Mouse (Mus musculus) liver, embryonic 14.5 days (tissue): ENCODE measurements around the gene Traf5. TPM values are rescaled to one million over a fixed set of nuclear protein-coding genes. Genes with fewer than 3 reads are reported as not detected.

Source experiments
- ATAC-seq: fragments of 200-750 bp; cut with Nextera tagmentation; 2 replicates; pipeline ENCODE4 v1.8.0; 2017; ENCODE audit warnings: moderate number of reproducible peaks, mild to moderate bottlenecking, moderate library complexity; ENCODE audit not compliant: insufficient read depth
- DNase-seq, 3 experiments: peaks; one replicate each; pipeline ENCODE4 v3.0.0-alpha.2; 2012 to 2013; ENCODE audit warnings: low read depth in 3 of 3, low spot score in 3 of 3
- H3K27ac ChIP-seq: fragments of 300-500 bp; sonication (generic); 2 replicates; pipeline ENCODE4 v1.5.1; 2014; ENCODE audit warnings: moderate library complexity, mild to moderate bottlenecking, control low read depth, inconsistent platforms
- H3K27me3 ChIP-seq: fragments of 300-500 bp; sonication (generic); 2 replicates; pipeline ENCODE4 v1.6.1; 2014; ENCODE audit warnings: mild to moderate bottlenecking, low read length, moderate library complexity; ENCODE audit not compliant: control insufficient read depth, insufficient read depth
- H3K36me3 ChIP-seq: fragments of 300-500 bp; sonication (generic); replicated peaks from 2 replicates; pipeline ENCODE4 v1.6.1; 2014; ENCODE audit warnings: low read depth; ENCODE audit not compliant: control insufficient read depth, insufficient read depth
- H3K4me1 ChIP-seq, 2 experiments: fragments of 200-500 bp in 1 of 2; fragments of 300-500 bp in 1 of 2; sonication (generic) in 1 of 2; replicated peaks; 2 replicates each; pipeline ENCODE4 v1.6.1; 2012 to 2014; ENCODE audit warnings: antibody characterized with exemption in 1 of 2, inconsistent platforms in 1 of 2, low read length in 1 of 2; ENCODE audit not compliant: control insufficient read depth in 2 of 2, insufficient read depth in 2 of 2
- H3K4me2 ChIP-seq: fragments of 300-500 bp; sonication (generic); 2 replicates; pipeline ENCODE4 v1.6.1; 2014; ENCODE audit warnings: low read depth, mild to moderate bottlenecking, control low read depth, moderate library complexity
- H3K4me3 ChIP-seq, 2 experiments: fragments of 200-500 bp in 1 of 2; fragments of 300-500 bp in 1 of 2; sonication (generic) in 1 of 2; 2 replicates each; pipeline ENCODE4 v1.5.1; 2012 to 2014; ENCODE audit warnings: low read depth in 2 of 2, low read length in 2 of 2, mild to moderate bottlenecking in 2 of 2, control low read depth in 1 of 2, inconsistent platforms in 1 of 2, moderate library complexity in 1 of 2; ENCODE audit not compliant: insufficient read depth in 1 of 2
- H3K9ac ChIP-seq: fragments of 300-500 bp; sonication (generic); replicated peaks from 2 replicates; pipeline ENCODE4 v1.6.1; 2014; ENCODE audit warnings: mild to moderate bottlenecking, control low read depth, moderate library complexity
- H3K9me3 ChIP-seq: fragments of 300-500 bp; sonication (generic); 2 replicates; pipeline ENCODE4 v1.6.1; 2016; ENCODE audit warnings: low read length, mixed read lengths; ENCODE audit not compliant: control insufficient read depth
- CTCF ChIP-seq: IDR thresholded peaks from 2 replicates; pipeline ENCODE4 v1.5.1; 2016; ENCODE audit warnings: antibody characterized with exemption, low read depth, control low read depth
- EP300 ChIP-seq: IDR thresholded peaks from 2 replicates; pipeline ENCODE4 v1.6.1; 2016; ENCODE audit warnings: antibody characterized with exemption, low read depth
- WGBS: fragments of 180-500 bp; shearing (Covaris S2); extraction: QIAGEN DNeasy Blood & Tissue Kit; methylation state at CpG from one replicate; pipeline ENCODE4 v1.1.7; 2014; ENCODE audit not compliant: insufficient replicate concordance; 5-methylcytosine and 5-hydroxymethylcytosine counted together
- polyA plus RNA-seq, 2 experiments: library from polyadenylated mRNA; depleted of rRNA in 1 of 2; stranded (reverse) in 1 of 2; unstranded in 1 of 2; fragments of >200 nt; fragmentation: Nextera tagmentation in 1 of 2; extraction: Ambion mirVana in 1 of 2; gene quantifications; 2 replicates each; pipeline versions ENCODE4 v1.2.1 to v1.2.3; 2012 to 2014

Gene Traf5
- polyA plus RNA-seq, 2 experiments, result 4.9 to 7.2 TPM

DNA sequence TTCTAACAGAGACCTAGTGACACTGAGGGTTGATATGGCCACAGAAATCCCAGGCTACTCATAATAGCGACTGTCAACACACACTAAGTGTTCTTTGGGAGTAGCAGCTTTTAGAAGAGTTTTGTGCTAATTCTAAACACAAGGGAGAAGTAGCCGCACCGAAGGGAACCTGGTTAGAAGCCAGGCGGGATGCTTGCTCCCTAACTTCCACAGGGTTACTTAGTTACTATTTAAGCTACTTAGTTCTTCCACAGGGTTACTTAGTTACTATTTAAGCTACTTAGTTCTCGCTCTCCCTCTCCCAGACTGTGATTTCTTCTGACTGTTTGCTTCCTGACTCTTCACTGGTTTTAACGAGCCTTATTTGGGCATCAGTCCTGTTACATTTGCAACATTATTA, 10.8 kb upstream of the Traf5 start:
- Histone ChIP-seq H3K4me2 (no peak overlapping the region; the same call in 1 of the 2 replicates), H3K9ac (no peak overlapping the region), H3K9me3 (no peaks in the 10 kb centered on the region), H3K4me3 (no peak overlapping the region), H3K36me3 (peaks cover 10% of the 10 kb centered on the region), H3K27ac (no peak overlapping the region), H3K27me3 (no peaks in the 10 kb centered on the region), H3K4me1 (peaks cover 0 to 4% of the 10 kb centered on the region in 2 experiments; a peak in 2 of 4 replicates)
- no peak for ATAC-seq
- TF ChIP-seq CTCF (no peak), EP300 (no peak)
- 74% methylated on average over 6 of the region's 6 CpGs for WGBS
- DNase-seq, result no peak

GRCm38 (mm10) chr1:192101359-192101758, 9.0 kb upstream of the Traf5 start:
- no peak for DNase-seq
- peaks cover 0 to 4% of the 10 kb centered on the region in 2 experiments; a peak in 2 of 4 replicates for H3K4me1 ChIP-seq

GRCm38 (mm10) chr1:192100742-192101141, 8.4 kb upstream of the Traf5 start:
- peaks cover 10% of the 10 kb centered on the region for H3K36me3 ChIP-seq
- H3K27me3 ChIP-seq, result no peaks in the 10 kb centered on the region
- H3K9me3 ChIP-seq, result no peaks in the 10 kb centered on the region
- DNase-seq (no peak), ATAC-seq (no peak)
- H3K4me1 ChIP-seq, result peaks cover 0 to 2% of the 10 kb centered on the region in 2 experiments; a peak in 2 of 4 replicates
- TF ChIP-seq EP300 (no peak), CTCF (no peak)
- H3K27ac ChIP-seq, result no peak overlapping the region
- H3K4me2 ChIP-seq, result no peak overlapping the region
- H3K9ac ChIP-seq, result no peak overlapping the region
- WGBS, result 86% methylated on average over 11 of the region's 11 CpGs
- no peak overlapping the region for H3K4me3 ChIP-seq

More at GRCm38 (mm10) chr1:192101359-192101758, 9.0 kb upstream of the Traf5 start:
- no peak overlapping the region for H3K27ac ChIP-seq
- no peaks in the 10 kb centered on the region for H3K27me3 ChIP-seq
- H3K36me3 ChIP-seq, result peaks cover 10% of the 10 kb centered on the region
- H3K9me3 ChIP-seq, result no peaks in the 10 kb centered on the region
- no peak for ATAC-seq
- no peak overlapping the region for H3K9ac ChIP-seq
- H3K4me2 ChIP-seq, result no peak overlapping the region
- TF ChIP-seq CTCF (no peak), EP300 (no peak)
- WGBS, result 57% methylated on average over 8 of the region's 8 CpGs
- H3K4me3 ChIP-seq, result no peak overlapping the region

GRCm38 (mm10) chr1:192095626-192096025, 3.3 kb upstream of the Traf5 start:
- Histone ChIP-seq H3K36me3 (peaks cover 4% of the 10 kb centered on the region), H3K27ac (no peak overlapping the region), H3K4me3 (no peak overlapping the region), H3K27me3 (no peaks in the 10 kb centered on the region), H3K4me2 (no peak overlapping the region), H3K9ac (no peak overlapping the region), H3K4me1 (peaks cover 11% of the 10 kb centered on the region in 2 experiments), H3K9me3 (no peaks in the 10 kb centered on the region)
- ATAC-seq (no peak), DNase-seq (no peak)
- 68% methylated on average over 5 of the region's 5 CpGs for WGBS
- no peak for TF ChIP-seq CTCF
- TF ChIP-seq EP300, result no peak

GRCm38 (mm10) chr1:192094451-192095170, 2.3 kb upstream of the Traf5 start:
- Histone ChIP-seq H3K36me3 (peaks cover 2% of the 10 kb centered on the region; the same call in 1 of the 2 replicates), H3K27ac (no peak overlapping the region), H3K4me1 (peaks cover 16 to 18% of the 10 kb centered on the region in 2 experiments), H3K4me3 (no peak overlapping the region), H3K4me2 (no peak overlapping the region), H3K27me3 (no peaks in the 10 kb centered on the region), H3K9me3 (no peaks in the 10 kb centered on the region), H3K9ac (no peak overlapping the region)
- WGBS, result 50% methylated on average over 13 of the region's 13 CpGs
- peak; percentile 53 to 55 (median 55) for DNase-seq
- TF ChIP-seq CTCF (peak; percentile 84), EP300 (no peak)
- no peak for ATAC-seq
